Mouse (Mus musculus) myocyte (in vitro differentiated cells): ENCODE data around the gene Ranbp17. TPM values are rescaled to one million over a fixed set of nuclear protein-coding genes. Genes with fewer than 3 reads are reported as not detected.

ENCODE experiments used
- H3K27me3 ChIP-seq: one replicate; pipeline ENCODE4 v1.6.1; 2011; ENCODE audit not compliant: control insufficient read depth, insufficient read depth, insufficient read length
- H3K36me3 ChIP-seq: one replicate; pipeline ENCODE4 v1.6.1; 2011; ENCODE audit not compliant: control insufficient read depth, insufficient read depth
- H3K4me2 ChIP-seq: one replicate; pipeline ENCODE4 v1.6.1; 2011; ENCODE audit warnings: low read depth, control low read depth
- H3K4me3 ChIP-seq: one replicate; pipeline ENCODE4 v1.5.1; 2011; ENCODE audit warnings: mild to moderate bottlenecking, control low read depth, moderate library complexity
- H3K79me2 ChIP-seq: one replicate; pipeline ENCODE4 v1.6.1; 2011; ENCODE audit not compliant: control insufficient read depth, insufficient read depth
- H3ac ChIP-seq: one replicate; pipeline ENCODE4 v1.6.1; 2011; ENCODE audit not compliant: control insufficient read depth, insufficient read length
- CEBPB ChIP-seq: IDR thresholded peaks from 2 replicates; pipeline ENCODE4 v1.6.1; 2011; ENCODE audit warnings: mild to moderate bottlenecking, moderate library complexity; ENCODE audit not compliant: poor library complexity, insufficient read depth, severe bottlenecking
- E2F4 ChIP-seq: IDR thresholded peaks from one replicate; pipeline ENCODE4 v1.6.1; 2011; ENCODE audit warnings: mild to moderate bottlenecking, control low read depth, moderate library complexity; ENCODE audit not compliant: insufficient read depth
- MAX ChIP-seq: IDR thresholded peaks from one replicate; pipeline ENCODE4 v1.6.1; 2011; ENCODE audit warnings: low read depth, mild to moderate bottlenecking, control low read depth
- MYOD1 ChIP-seq, 3 experiments: IDR thresholded peaks; one replicate each; pipeline ENCODE4 v1.6.1; 2011; ENCODE audit warnings: control low read depth in 2 of 3, low read depth in 2 of 3, mild to moderate bottlenecking in 2 of 3, moderate library complexity in 1 of 3; ENCODE audit not compliant: insufficient read length in 2 of 3, control insufficient read depth in 1 of 3
- MYOG ChIP-seq, 3 experiments: IDR thresholded peaks; one replicate each; pipeline ENCODE4 v1.6.1; 2011; ENCODE audit warnings: control low read depth in 2 of 3, low read depth in 2 of 3, mild to moderate bottlenecking in 2 of 3; ENCODE audit not compliant: insufficient read length in 2 of 3, control insufficient read depth in 1 of 3, insufficient read depth in 1 of 3
- POLR2A ChIP-seq: IDR thresholded peaks from one replicate; pipeline ENCODE4 v1.6.1; 2011; ENCODE audit warnings: low read depth, mild to moderate bottlenecking, control low read depth, moderate library complexity; ENCODE audit not compliant: insufficient read length
- POLR2AphosphoS2 ChIP-seq: IDR thresholded peaks from one replicate; pipeline ENCODE4 v1.6.1; 2011; ENCODE audit warnings: low read depth, control low read depth; ENCODE audit not compliant: insufficient read length
- REST ChIP-seq: IDR thresholded peaks from one replicate; pipeline ENCODE4 v1.6.1; 2011; ENCODE audit warnings: mild to moderate bottlenecking, control low read depth, moderate library complexity; ENCODE audit not compliant: insufficient read depth, insufficient read length
- SRF ChIP-seq: IDR thresholded peaks from one replicate; pipeline ENCODE4 v1.6.1; 2011; ENCODE audit warnings: low read depth; ENCODE audit not compliant: control insufficient read depth, insufficient read length
- TCF12 ChIP-seq: IDR thresholded peaks from one replicate; pipeline ENCODE4 v1.6.1; 2011; ENCODE audit warnings: mild to moderate bottlenecking, control low read depth; ENCODE audit not compliant: poor library complexity, insufficient read depth, severe bottlenecking
- TCF3 ChIP-seq: IDR thresholded peaks from one replicate; pipeline ENCODE4 v1.6.1; 2011; ENCODE audit warnings: low read depth, control low read depth; ENCODE audit not compliant: insufficient read length
- USF1 ChIP-seq: IDR thresholded peaks from one replicate; pipeline ENCODE4 v1.6.1; 2011; ENCODE audit warnings: low read depth, mild to moderate bottlenecking, control low read depth, moderate library complexity
- polyA plus RNA-seq: library from polyadenylated mRNA; unstranded; fragments of >200 nt; fragmentation: generic; extraction: Trizol; gene quantifications from one replicate; pipeline ENCODE4 v1.2.1, GENCODE M21; 2012; ENCODE audit warnings: missing spikeins

The Ranbp17 gene
- polyA plus RNA-seq, 1 experiment = not detected

DNA sequence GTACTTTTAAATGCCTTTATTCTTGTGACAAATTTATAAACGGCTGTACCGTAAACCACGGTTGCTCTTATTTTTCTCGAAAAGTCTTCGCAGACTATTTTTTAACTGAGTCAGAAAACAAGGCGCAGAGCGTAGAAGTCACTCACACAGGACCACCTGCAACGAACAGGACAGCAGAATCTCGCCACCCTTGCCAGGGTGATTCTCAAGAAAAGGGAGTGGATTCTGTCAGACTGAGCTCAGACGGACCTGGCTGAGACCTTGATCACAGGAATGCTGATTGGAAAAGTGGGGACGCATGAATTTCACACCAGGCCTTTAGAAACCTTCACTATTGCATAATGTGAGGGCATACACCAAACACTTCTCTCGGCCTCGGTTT lies 316.4 kb downstream of the Ranbp17 start:
- Histone ChIP-seq H3K4me2 (no peak overlapping the region), H3ac (no peak overlapping the region), H3K36me3 (no peaks in the 10 kb centered on the region), H3K27me3 (peaks cover 52% of the 10 kb centered on the region), H3K79me2 (no peaks in the 10 kb centered on the region), H3K4me3 (no peak overlapping the region)
- TF ChIP-seq USF1 = no peak
- no peak for TF ChIP-seq MYOG (IDR thresholded peaks at IDR 0.05; ENCODE audit: control insufficient read depth in 1 of 3, insufficient read depth in 1 of 3, insufficient read length in 2 of 3, low read depth in 2 of 3)
- TF ChIP-seq MYOD1 (IDR thresholded peaks at IDR 0.05; ENCODE audit: control insufficient read depth in 1 of 3, insufficient read length in 2 of 3, low read depth in 2 of 3) = no peak
- TF ChIP-seq TCF3 = no peak
- no peak for TF ChIP-seq REST
- TF ChIP-seq SRF = no peak
- TF ChIP-seq CEBPB = no peak
- TF ChIP-seq POLR2AphosphoS2 = no peak
- no peak for TF ChIP-seq E2F4
- TF ChIP-seq POLR2A = no peak
- no peak for TF ChIP-seq MAX
- TF ChIP-seq TCF12 = no peak

DNA sequence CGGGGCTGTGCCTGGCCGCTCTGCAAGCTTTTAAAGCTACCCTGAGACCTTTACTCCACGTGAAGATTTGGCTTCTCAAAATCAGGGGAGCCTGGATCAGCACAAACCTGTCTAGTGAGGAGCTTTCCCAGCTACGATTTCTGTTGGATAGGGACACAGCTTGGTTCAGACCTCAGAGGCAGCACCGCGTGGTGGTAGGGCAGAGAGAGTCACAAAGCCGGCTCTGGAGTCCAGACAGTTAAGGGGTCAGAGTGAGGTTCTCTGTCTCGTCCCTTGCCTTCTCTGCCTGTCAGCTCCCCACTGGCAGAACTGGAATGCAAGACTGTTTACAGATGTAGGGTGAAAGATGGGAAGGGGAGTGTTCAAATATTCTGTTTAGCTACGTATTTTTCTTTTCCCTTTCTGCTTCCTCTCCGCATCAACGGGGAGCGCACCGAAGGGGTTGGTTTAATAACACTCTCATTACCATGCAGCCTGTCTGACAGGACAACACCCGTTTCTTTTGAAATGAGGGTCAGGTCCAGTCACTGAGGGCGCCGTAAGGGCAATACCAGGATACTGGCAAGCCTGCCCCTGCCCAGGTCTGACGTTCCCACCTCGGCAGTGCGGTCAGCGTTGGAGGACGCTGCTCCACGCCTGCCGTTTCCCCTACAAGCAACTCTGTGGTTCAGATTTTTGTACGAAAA lies 317.0 kb downstream of the Ranbp17 start:
- TF ChIP-seq TCF3 (no peak), MYOD1 (IDR thresholded peaks at IDR 0.05; ENCODE audit: control insufficient read depth in 1 of 3, insufficient read length in 2 of 3, low read depth in 2 of 3) (no peak), POLR2AphosphoS2 (no peak), POLR2A (no peak), REST (no peak), E2F4 (no peak), MAX (no peak), SRF (no peak), TCF12 (no peak), CEBPB (no peak), MYOG (IDR thresholded peaks at IDR 0.05; ENCODE audit: control insufficient read depth in 1 of 3, insufficient read depth in 1 of 3, insufficient read length in 2 of 3, low read depth in 2 of 3) (no peak), USF1 (no peak)
- Histone ChIP-seq H3K4me3 (no peak overlapping the region), H3ac (no peak overlapping the region), H3K79me2 (no peaks in the 10 kb centered on the region), H3K4me2 (no peak overlapping the region), H3K27me3 (peaks cover 55% of the 10 kb centered on the region), H3K36me3 (no peaks in the 10 kb centered on the region)

DNA sequence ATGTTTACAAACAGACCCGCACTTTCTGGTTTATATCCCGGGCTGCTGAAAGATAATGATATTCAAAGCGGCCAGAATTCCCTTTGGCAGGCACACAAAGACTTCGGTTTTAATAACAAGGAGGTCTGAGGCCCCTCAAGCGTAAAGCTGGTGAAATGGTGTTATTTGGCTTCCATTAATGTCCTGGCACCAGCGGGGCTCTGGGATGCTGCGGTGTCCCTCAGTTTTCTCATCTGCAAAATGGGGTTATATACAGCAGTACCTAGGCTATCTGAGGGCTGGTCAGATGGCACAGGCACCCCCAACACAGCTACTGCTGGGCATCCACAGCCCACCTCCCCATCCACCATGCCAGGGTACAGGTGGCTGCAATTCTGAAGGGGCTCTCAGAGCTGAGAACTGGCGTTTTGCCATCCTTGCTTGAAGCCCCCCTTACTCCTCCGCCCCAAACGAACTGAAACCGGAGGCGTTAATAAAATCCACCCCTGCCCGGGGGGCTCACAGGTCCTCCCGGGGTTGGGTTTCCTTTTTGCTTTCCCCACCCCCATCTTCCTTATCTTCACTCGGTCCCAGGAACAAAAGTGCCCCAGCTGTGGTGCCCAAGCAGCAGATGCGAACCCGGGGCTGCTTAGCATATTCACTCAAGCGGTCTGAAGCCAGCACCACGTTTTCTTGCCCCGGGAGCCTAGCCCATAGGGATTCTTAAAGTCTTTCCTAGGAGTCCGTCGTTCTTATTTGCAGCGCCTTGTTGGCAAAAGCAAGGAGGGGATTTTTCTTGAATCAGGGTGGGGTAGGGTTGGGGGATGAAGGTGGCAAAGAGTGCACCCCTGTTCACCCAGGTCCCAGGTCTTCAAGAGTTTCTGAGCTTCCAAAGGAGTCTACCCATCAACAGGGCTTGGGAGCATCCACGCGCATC lies 317.8 kb downstream of the Ranbp17 start:
- Histone ChIP-seq H3K27me3 (peaks cover 55% of the 10 kb centered on the region), H3K4me2 (no peak overlapping the region), H3ac (no peak overlapping the region), H3K79me2 (no peaks in the 10 kb centered on the region), H3K4me3 (no peak overlapping the region), H3K36me3 (no peaks in the 10 kb centered on the region)
- TF ChIP-seq POLR2AphosphoS2 = no peak
- no peak for TF ChIP-seq E2F4
- no peak for TF ChIP-seq TCF3
- TF ChIP-seq MYOG (IDR thresholded peaks at IDR 0.05; ENCODE audit: control insufficient read depth in 1 of 3, insufficient read depth in 1 of 3, insufficient read length in 2 of 3, low read depth in 2 of 3) = no peak
- no peak for TF ChIP-seq CEBPB
- TF ChIP-seq SRF = no peak
- no peak for TF ChIP-seq MAX
- no peak for TF ChIP-seq POLR2A
- TF ChIP-seq TCF12 = no peak
- no peak for TF ChIP-seq REST
- no peak for TF ChIP-seq MYOD1 (IDR thresholded peaks at IDR 0.05; ENCODE audit: control insufficient read depth in 1 of 3, insufficient read length in 2 of 3, low read depth in 2 of 3)
- no peak for TF ChIP-seq USF1

DNA sequence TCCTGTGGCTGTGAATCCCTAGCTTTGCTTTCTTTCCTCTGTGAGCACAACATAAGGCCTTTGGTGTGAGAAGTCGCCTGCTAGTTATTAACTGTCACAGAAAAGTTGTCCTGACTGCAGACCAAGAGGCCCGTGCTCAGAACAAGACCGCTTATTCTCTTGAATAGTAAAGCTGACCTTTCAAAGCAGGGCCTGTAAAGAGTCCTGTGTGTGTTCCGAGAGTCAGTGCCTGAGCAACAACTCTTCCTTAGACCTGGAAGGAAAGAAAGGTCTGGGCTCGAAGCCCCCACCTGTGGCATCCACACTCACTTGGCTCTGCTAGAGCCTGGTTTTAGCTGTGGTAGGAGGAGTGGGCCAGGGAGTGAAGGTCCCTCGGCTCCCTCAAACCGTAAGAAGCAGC lies 318.5 kb downstream of the Ranbp17 start:
- Histone ChIP-seq H3K36me3 (no peaks in the 10 kb centered on the region), H3K27me3 (peaks cover 50% of the 10 kb centered on the region), H3ac (no peak overlapping the region), H3K79me2 (no peaks in the 10 kb centered on the region), H3K4me2 (no peak overlapping the region), H3K4me3 (no peak overlapping the region)
- no peak for TF ChIP-seq SRF
- TF ChIP-seq CEBPB = no peak
- no peak for TF ChIP-seq MYOD1 (IDR thresholded peaks at IDR 0.05; ENCODE audit: control insufficient read depth in 1 of 3, insufficient read length in 2 of 3, low read depth in 2 of 3)
- no peak for TF ChIP-seq POLR2A
- no peak for TF ChIP-seq MYOG (IDR thresholded peaks at IDR 0.05; ENCODE audit: control insufficient read depth in 1 of 3, insufficient read depth in 1 of 3, insufficient read length in 2 of 3, low read depth in 2 of 3)
- TF ChIP-seq TCF3 = no peak
- no peak for TF ChIP-seq POLR2AphosphoS2
- no peak for TF ChIP-seq E2F4
- no peak for TF ChIP-seq MAX
- no peak for TF ChIP-seq REST
- TF ChIP-seq USF1 = no peak
- TF ChIP-seq TCF12 = no peak
